Mouse (Mus musculus) erythroblast, embryonic 14.5 days (primary cell): Measurements from ENCODE around the gene Mrpl54.

Experiments used
- GATA1 ChIP-seq: IDR thresholded peaks from 2 replicates; pipeline ENCODE4 v1.6.1; 2012; ENCODE audit warnings: low read length, inconsistent platforms, mixed read lengths
- TAL1 ChIP-seq: IDR thresholded peaks from 3 replicates; pipeline ENCODE4 v1.6.1; 2012; ENCODE audit warnings: low read length, inconsistent platforms, mixed read lengths

DNA sequence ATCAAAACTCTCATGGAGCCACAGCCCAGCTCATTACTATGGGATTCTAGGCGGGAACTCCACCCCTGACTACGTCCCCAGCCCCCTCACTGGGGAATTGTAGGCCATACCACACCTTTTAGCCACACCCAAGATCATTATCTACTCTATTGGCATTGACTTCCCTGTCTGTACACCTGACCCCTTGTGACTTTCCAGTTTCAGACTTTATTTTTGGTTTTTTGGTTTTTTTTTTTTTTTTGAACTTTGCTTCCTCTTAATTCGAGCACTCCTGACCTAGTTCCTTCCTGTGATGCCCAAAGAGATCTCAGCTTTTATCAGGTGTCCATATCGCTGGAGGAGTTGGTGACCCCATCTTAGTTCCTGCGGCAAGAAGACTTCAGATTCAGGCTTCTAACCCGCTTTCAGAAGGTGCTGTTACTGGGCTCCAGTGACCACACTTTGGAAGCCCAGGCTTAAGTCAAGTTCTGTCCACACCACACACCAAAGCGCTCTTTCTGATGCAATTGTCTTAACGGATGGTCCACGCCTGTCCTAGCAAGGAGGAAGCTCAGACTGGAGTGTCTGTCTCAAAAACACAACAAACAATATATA lies 24.9 kb upstream of the Mrpl54 start, which contains the start of gene Tjp3:
- no peak for TF ChIP-seq TAL1
- no peak for TF ChIP-seq GATA1
